Mouse (Mus musculus) erythroid progenitor cell, adult 5-6 weeks (primary cell): ENCODE data around the gene Olfr873. TPM values are rescaled to one million over a fixed set of nuclear protein-coding genes. Genes with fewer than 3 reads are reported as not detected.
"Not testable (repeated sequence)": the region's sequence is repeated elsewhere in the genome, so short reads cannot be mapped to it uniquely, and the experiment has no call there.

Experiments used
- ATAC-seq: replicated peaks from 2 replicates; pipeline ENCODE4 v1.8.0; 2016; ENCODE audit warnings: moderate number of reproducible peaks, mild to moderate bottlenecking, moderate TSS enrichment, inconsistent platforms; ENCODE audit not compliant: poor library complexity, low FRiP score, severe bottlenecking
- total RNA-seq, 2 experiments: library from RNA; stranded (forward) in 1 of 2; stranded (reverse) in 1 of 2; fragments of 150-400 nt in 1 of 2; fragments of 186-747, 209-891 nt in 1 of 2; gene quantifications; 2 replicates each; pipeline versions ENCODE4 v1.2.3 to v1.2.4; 2015 to 2017; ENCODE audit warnings: low replicate concordance in 2 of 2

The Olfr873 gene
- not detected in 2 replicates for total RNA-seq (2015; ENCODE audit: low replicate concordance)
- not detected in 2 replicates for total RNA-seq (2017; ENCODE audit: low replicate concordance)

DNA sequence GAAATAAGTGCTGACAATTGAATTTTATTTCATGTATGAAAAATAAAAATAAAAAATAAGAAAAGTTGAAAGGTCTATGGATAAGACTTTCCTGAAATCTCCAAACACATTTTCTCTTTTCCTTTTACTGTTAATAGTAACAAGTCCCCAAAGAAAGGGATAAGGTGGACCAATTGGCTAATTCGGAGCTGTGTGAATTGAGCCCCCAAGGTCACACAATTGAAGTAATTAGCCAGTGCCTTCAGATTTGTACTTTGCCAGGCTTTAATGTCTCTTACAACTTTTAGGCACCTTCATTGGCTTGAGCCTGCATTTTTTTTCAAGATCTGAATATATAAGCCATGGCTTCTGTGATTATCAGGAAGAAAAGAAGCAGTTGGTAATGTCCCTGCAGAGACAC lies at the start of gene Olfr873:
Gene Olfr873, plus strand, starts transcription at position 301 of the 400 bp plus-strand sequence.
- no peak for ATAC-seq

DNA sequence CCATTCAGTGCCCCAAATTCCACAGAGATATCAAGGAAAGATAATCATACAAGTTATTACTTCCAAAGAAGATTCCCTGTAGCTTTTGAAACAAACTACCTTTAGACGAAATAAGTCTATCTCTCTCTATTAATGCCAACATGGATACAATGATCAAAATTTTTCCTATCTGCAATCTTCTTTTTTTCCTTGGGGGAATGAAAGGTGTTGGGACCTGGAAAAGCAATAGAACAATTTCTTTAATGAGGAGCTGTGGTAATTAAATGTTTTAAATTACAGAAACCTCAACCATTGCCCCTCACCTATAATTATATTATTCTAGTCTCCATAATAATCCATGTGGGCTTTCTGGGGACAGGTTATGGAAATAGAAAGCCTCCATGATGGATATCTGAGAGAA lies 16.3 kb upstream of the Olfr873 start, which contains the start of gene Olfr39:
Gene Olfr39, plus strand, starts transcription at position 301 of the 400 bp plus-strand sequence.
- ATAC-seq = no peak

DNA sequence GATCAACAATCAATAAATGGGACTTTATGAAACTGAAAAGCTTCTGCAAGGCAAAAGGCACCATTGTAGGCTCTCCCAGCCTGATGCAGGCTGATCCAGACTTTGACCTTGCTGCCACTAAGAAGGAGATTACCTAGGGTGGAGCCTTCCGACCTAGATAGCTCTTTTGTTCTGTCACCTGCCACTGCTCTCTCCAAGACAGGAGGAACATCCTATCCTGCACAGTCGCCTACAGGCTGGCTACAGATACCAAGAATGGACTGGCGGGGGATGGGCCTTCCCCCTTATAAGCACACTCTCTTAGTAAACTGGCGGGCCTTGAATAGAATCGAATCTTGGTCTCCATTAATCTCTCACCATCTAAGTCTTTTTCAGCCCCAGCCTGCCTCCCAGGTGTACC lies 2.8 kb upstream of the Olfr873 start:
- not testable (repeated sequence) for ATAC-seq

DNA sequence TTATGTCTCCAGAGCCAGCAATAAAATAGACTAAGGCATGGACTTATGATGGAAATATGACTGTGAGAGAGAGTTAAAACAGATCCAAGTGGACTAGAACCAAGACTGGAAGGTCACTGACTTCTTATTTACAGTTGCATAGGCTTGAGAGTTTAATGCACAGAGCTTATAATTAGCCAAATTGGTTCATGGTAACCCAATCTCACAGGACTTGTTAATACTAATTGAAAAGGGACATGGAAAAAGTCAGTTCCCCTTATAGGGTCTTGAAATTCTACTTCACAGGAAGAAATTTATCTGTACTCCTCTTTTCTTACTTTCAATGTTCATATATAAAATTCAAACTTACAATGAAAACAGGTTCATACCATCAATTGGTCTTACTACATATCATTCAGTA lies 37.7 kb downstream of the Olfr873 start, which contains the start of gene Olfr18:
Gene Olfr18, minus strand, starts transcription at position 101 of the 400 bp plus-strand sequence.
- ATAC-seq = no peak

DNA sequence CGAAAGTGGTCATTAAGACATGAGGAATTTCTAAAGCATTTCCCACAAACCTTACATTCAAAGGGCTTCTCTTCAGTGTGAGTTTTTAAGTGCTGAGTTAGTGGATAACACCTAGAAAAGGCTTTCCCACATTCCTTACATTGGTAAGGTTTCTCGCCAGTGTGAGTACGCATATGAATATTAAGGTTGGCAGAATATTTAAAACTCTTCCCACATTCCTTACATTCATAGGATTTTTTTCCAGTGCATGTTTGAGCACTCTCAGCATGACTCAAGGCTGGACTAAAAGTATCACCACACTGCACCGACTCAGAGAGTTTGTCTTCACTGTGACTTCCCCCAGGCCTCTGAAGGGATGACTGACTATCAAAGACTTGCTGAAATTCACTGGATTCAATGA lies 50.2 kb downstream of the Olfr873 start:
- ATAC-seq = no peak

Other genes with a start within 250 kb of the Olfr873 start
- gene Olfr867, start 241.0 kb upstream of the Olfr873 start, total RNA-seq (2015; ENCODE audit: low replicate concordance) = not detected in 2 replicates
- not detected in 2 replicates for gene Olfr867, start 241.0 kb upstream of the Olfr873 start, total RNA-seq (2017; ENCODE audit: low replicate concordance)
- gene Olfr868, start 199.9 kb upstream of the Olfr873 start, total RNA-seq (2015; ENCODE audit: low replicate concordance) = not detected in 2 replicates
- gene Olfr868, start 199.9 kb upstream of the Olfr873 start, total RNA-seq (2017; ENCODE audit: low replicate concordance) = not detected in 2 replicates
- not detected in 2 replicates for gene Olfr869, start 169.5 kb upstream of the Olfr873 start, total RNA-seq (2015; ENCODE audit: low replicate concordance)
- not detected in 2 replicates for gene Olfr869, start 169.5 kb upstream of the Olfr873 start, total RNA-seq (2017; ENCODE audit: low replicate concordance)
- not detected in 2 replicates for gene Olfr870, start 124.5 kb upstream of the Olfr873 start, total RNA-seq (2015; ENCODE audit: low replicate concordance)
- not detected in 2 replicates for gene Olfr870, start 124.5 kb upstream of the Olfr873 start, total RNA-seq (2017; ENCODE audit: low replicate concordance)
- gene Olfr871, start 86.3 kb upstream of the Olfr873 start, total RNA-seq (2015; ENCODE audit: low replicate concordance) = not detected in 2 replicates
- gene Olfr871, start 86.3 kb upstream of the Olfr873 start, total RNA-seq (2017; ENCODE audit: low replicate concordance) = not detected in 2 replicates
- gene Olfr872, start 61.4 kb upstream of the Olfr873 start, total RNA-seq (2015; ENCODE audit: low replicate concordance) = not detected in 2 replicates
- not detected in 2 replicates for gene Olfr872, start 61.4 kb upstream of the Olfr873 start, total RNA-seq (2017; ENCODE audit: low replicate concordance)
- gene Olfr39, start 16.2 kb upstream of the Olfr873 start, total RNA-seq (2015; ENCODE audit: low replicate concordance) = not detected in 2 replicates
- gene Olfr39, start 16.2 kb upstream of the Olfr873 start, total RNA-seq (2017; ENCODE audit: low replicate concordance) = not detected in 2 replicates
- gene Olfr18, start 37.6 kb downstream of the Olfr873 start, total RNA-seq (2015; ENCODE audit: low replicate concordance) = not detected in 2 replicates
- not detected in 2 replicates for gene Olfr18, start 37.6 kb downstream of the Olfr873 start, total RNA-seq (2017; ENCODE audit: low replicate concordance)
- 4.0 and 5.0 TPM in 2 replicates for gene Zfp560, start 86.6 kb downstream of the Olfr873 start, total RNA-seq (2015; ENCODE audit: low replicate concordance)
- 5.6 TPM in 1 of 2 replicates, not detected in the other for gene Zfp560, start 86.6 kb downstream of the Olfr873 start, total RNA-seq (2017; ENCODE audit: low replicate concordance)
- gene Zfp26, start 161.6 kb downstream of the Olfr873 start, total RNA-seq (2015; ENCODE audit: low replicate concordance) = 5.0 and 9.2 TPM in 2 replicates
- 2.7 and 24.4 TPM in 2 replicates for gene Zfp26, start 161.6 kb downstream of the Olfr873 start, total RNA-seq (2017; ENCODE audit: low replicate concordance)
- 19.3 and 24.1 TPM in 2 replicates for gene Zfp426, start 194.2 kb downstream of the Olfr873 start, total RNA-seq (2015; ENCODE audit: low replicate concordance)
- 11.6 and 23.1 TPM in 2 replicates for gene Zfp426, start 194.2 kb downstream of the Olfr873 start, total RNA-seq (2017; ENCODE audit: low replicate concordance)
- 10.9 and 20.9 TPM in 2 replicates for gene Zfp266, start 222.9 kb downstream of the Olfr873 start, total RNA-seq (2015; ENCODE audit: low replicate concordance)
- gene Zfp266, start 222.9 kb downstream of the Olfr873 start, total RNA-seq (2017; ENCODE audit: low replicate concordance) = 8.7 and 10.1 TPM in 2 replicates